12 mouse cellular contexts compared by ENCODE assay signal in the genomic region with DNA sequence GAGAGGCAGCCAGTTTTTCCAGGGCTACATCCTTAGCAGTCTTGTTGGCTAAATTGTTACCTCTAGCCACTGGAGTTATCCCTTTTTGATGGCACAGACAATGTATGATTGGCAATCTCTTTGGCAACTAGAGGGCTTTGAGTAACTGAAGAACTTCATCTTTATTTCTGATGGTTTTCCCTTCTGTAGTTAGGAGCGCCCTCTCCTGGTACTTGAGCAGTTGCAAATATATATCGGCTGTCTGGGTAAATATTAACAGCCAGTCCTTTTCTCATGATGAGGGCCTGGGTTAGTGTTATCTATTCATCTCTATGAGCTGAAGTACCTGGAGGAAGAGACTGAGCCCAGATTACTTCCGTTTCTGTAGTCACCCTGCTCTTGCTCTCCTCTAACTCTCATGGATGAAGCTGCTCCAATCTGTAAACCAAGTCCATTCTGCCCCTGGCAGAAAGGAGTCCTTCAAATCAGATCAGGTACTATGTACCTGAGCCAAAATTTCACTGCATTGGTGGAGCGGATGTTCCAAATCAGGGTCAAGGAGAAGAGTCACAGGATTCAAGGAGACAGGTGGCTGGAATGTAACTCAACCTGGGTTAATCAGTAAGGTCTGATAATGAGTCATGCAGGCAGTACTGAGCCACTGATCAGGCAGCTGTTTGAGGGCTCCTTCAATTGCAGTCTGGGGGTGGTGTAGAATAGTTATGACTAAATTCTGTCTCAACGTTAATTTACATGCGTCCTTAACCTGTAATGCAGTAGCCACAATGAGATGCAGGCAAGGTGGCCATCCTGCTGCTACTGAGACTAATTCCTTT. TPM values are rescaled to one million over a fixed set of nuclear protein-coding genes. Genes with fewer than 3 reads are reported as not detected.
A peak's percentile ranks its signal among the peaks of the same experiment; 100 is the strongest.
DNase-seq lines count a peak whose midpoint lies in the region; ATAC-seq and TF ChIP-seq lines count a peak whose summit lies in the region.
"Had no signal": no experiment of that assay in that cellular context is flagged by ENCODE, and none has a peak within 500 bp of the region (broad histone marks: within the 10 kb centered on the region; RNA-seq: fewer than 3 reads in every experiment).

No protein-coding gene starts in this region.

- intact Hi-C loops in heart, postnatal 14 days (cut with DNase I): no loop called here
- intact Hi-C loops in gastrocnemius, postnatal 36 days (cut with DNase I): no loop called here

- TF ChIP-seq CTCF in kidney, adult 2 months (conservative IDR thresholded peaks at IDR 0.05; ENCODE audit: insufficient read depth, insufficient read length, low read depth, low read length): no peak
- TF ChIP-seq CTCF in Patski (IDR thresholded peaks at IDR 0.05): peak; percentile 45
- peak; percentile 72 for TF ChIP-seq CTCF in intestine, postnatal 0 days (IDR thresholded peaks at IDR 0.05; ENCODE audit: low read depth)

- POLR2A ChIA-PET in Patski (lab: Charles Lee): no interaction called here

- H3K36me3 ChIP-seq in kidney, adult 2 months (ENCODE audit: control insufficient read depth, insufficient read depth, low read length): no peaks in the 10 kb centered on the region
- no peaks in the 10 kb centered on the region for H3K36me3 ChIP-seq in kidney, embryonic 16.5 days (ENCODE audit: insufficient read depth, low read length)
- H3K36me3 ChIP-seq in intestine, postnatal 0 days (ENCODE audit: control insufficient read depth, insufficient read depth): no peaks in the 10 kb centered on the region; the same call in 1 of the 2 replicates
- H3K36me3 ChIP-seq: midbrain, embryonic 15.5 days had no signal

- H3K9me3 ChIP-seq in kidney, embryonic 16.5 days (ENCODE audit: low read length): peaks cover 2% of the 10 kb centered on the region; the same call in 1 of the 2 replicates
- H3K9me3 ChIP-seq in intestine, postnatal 0 days (ENCODE audit: control insufficient read depth): no peaks in the 10 kb centered on the region
- H3K9me3 ChIP-seq: midbrain, embryonic 15.5 days had no signal

- in situ Hi-C loops in Patski (cut with MboI; ENCODE audit: low pct_unique_long_range_greater_than_20kb): no loop called here

- DNase-seq in kidney, adult 2 months: peak; percentile 43
- DNase-seq in 416B (ENCODE audit: low read depth): peak; percentile 49
- peak; percentile 0 for DNase-seq in Patski (ENCODE audit: low read depth, low spot score)
- no peak for DNase-seq in layer of hippocampus, adult 8-10 months (ENCODE audit: low spot score in 2 of 2)
- DNase-seq in heart, postnatal 14 days: no peak
- DNase-seq in gastrocnemius, postnatal 36 days: no peak
- DNase-seq: gastrocnemius, postnatal 25 days had no signal

- H3K9ac ChIP-seq in kidney, embryonic 16.5 days (replicated peaks; ENCODE audit: low read length): no peak overlapping the region
- no peak overlapping the region for H3K9ac ChIP-seq in intestine, postnatal 0 days (ENCODE audit: low read depth, low read length)
- H3K9ac ChIP-seq: midbrain, embryonic 15.5 days had no signal

- TF ChIP-seq POLR2A in kidney, adult 2 months (IDR thresholded peaks at IDR 0.05; ENCODE audit: low read depth, low read length): no peak

- no peak overlapping the region for H3K4me3 ChIP-seq in kidney, adult 2 months (ENCODE audit: insufficient read depth, low read depth, low read length)
- H3K4me3 ChIP-seq in kidney, embryonic 16.5 days (ENCODE audit: low read length): no peak overlapping the region
- no peak overlapping the region for H3K4me3 ChIP-seq in intestine, postnatal 0 days (ENCODE audit: low read depth, low read length)
- H3K4me3 ChIP-seq: midbrain, embryonic 15.5 days had no signal

- 38% methylated on average over 6 of the region's 6 CpGs for whole genome bisulfite sequencing in kidney, adult 2 months
- 54% methylated on average over 6 of the region's 6 CpGs for WGBS in kidney, embryonic 16.5 days
- 39% methylated on average over 6 of the region's 6 CpGs for WGBS in intestine, postnatal 0 days

- no peak for ATAC-seq in kidney, embryonic 16.5 days (ENCODE audit: low FRiP score, low TSS enrichment)
- peak; percentile 76 for ATAC-seq in Patski
- ATAC-seq in intestine, postnatal 0 days: peak; percentile 88
- ATAC-seq: midbrain, embryonic 15.5 days had no signal

- H3K4me2 ChIP-seq in kidney, embryonic 16.5 days (replicated peaks; ENCODE audit: low read depth, low read length): no peak overlapping the region
- H3K4me2 ChIP-seq in intestine, postnatal 0 days (replicated peaks; ENCODE audit: low read depth): no peak overlapping the region
- H3K4me2 ChIP-seq: midbrain, embryonic 15.5 days had no signal

- H3K27me3 ChIP-seq in kidney, adult 2 months (replicated peaks; ENCODE audit: control insufficient read depth, insufficient read depth, low read length): no peaks in the 10 kb centered on the region
- H3K27me3 ChIP-seq in kidney, embryonic 16.5 days (ENCODE audit: insufficient read depth, low read length): no peaks in the 10 kb centered on the region
- H3K27me3 ChIP-seq in Patski: no peaks in the 10 kb centered on the region
- H3K27me3 ChIP-seq in intestine, postnatal 0 days (replicated peaks; ENCODE audit: control insufficient read depth, insufficient read depth, low read length): no peaks in the 10 kb centered on the region
- H3K27me3 ChIP-seq: midbrain, embryonic 15.5 days had no signal

- peaks cover 5% of the 10 kb centered on the region; the same call in 1 of the 2 replicates for H3K4me1 ChIP-seq in kidney, adult 2 months (ENCODE audit: control insufficient read depth, insufficient read depth, low read length)
- H3K4me1 ChIP-seq in kidney, embryonic 16.5 days (ENCODE audit: insufficient read depth, low read length): no peaks in the 10 kb centered on the region
- H3K4me1 ChIP-seq in intestine, postnatal 0 days (replicated peaks; ENCODE audit: control insufficient read depth, insufficient read depth, low read length): 0 out of 2 replicates have a peak, but pooled peaks cover 4% of the 10 kb centered on the region
- H3K4me1 ChIP-seq: midbrain, embryonic 15.5 days had no signal

- CTCF ChIA-PET in Patski (lab: Charles Lee): no interaction called here

- H3K27ac ChIP-seq in kidney, adult 2 months (ENCODE audit: insufficient read depth, low read depth, low read length): no peak overlapping the region
- no peak overlapping the region for H3K27ac ChIP-seq in kidney, embryonic 16.5 days (ENCODE audit: low read length)
- H3K27ac ChIP-seq in intestine, postnatal 0 days (ENCODE audit: low read depth, low read length): no peak overlapping the region
- H3K27ac ChIP-seq: midbrain, embryonic 15.5 days had no signal

RNA-seq across cellular contexts. Expression of a gene that starts 30.6 kb away (rescaled TPM):
- polyA plus RNA-seq in kidney, adult 2 months (2012; rRNA removed): 58.1 and 66.2 TPM in 2 replicates
- 53.6 and 58.1 TPM in 2 replicates for polyA plus RNA-seq in kidney, embryonic 16.5 days (2015; fragmentation: Nextera tagmentation; extraction: Ambion mirVana)
- 48.1 TPM for polyA plus RNA-seq in Patski (2021)
- 141 TPM in 2 replicates for polyA plus RNA-seq in intestine, postnatal 0 days (2015; fragmentation: Nextera tagmentation; extraction: Ambion mirVana)
- 1 to 10 TPM; 5.6 to 9.3 (median 6.9) TPM for total RNA-seq in layer of hippocampus, adult 8-10 months (2022)
- 1 to 10 TPM; 2.4 to 3.1 TPM for total RNA-seq in heart, postnatal 14 days (2021)
- under 1 TPM; 0.56 to 0.96 TPM for total RNA-seq in gastrocnemius, postnatal 36 days (2021)

RNA-seq across cellular contexts. Expression of a gene that starts 34.5 kb away (rescaled TPM):
- polyA plus RNA-seq in kidney, adult 2 months (2012; rRNA removed): not detected in 2 replicates
- polyA plus RNA-seq in kidney, embryonic 16.5 days (2015; fragmentation: Nextera tagmentation; extraction: Ambion mirVana): not detected in 2 replicates
- not detected for polyA plus RNA-seq in Patski (2021)
- not detected in 2 replicates for polyA plus RNA-seq in intestine, postnatal 0 days (2015; fragmentation: Nextera tagmentation; extraction: Ambion mirVana)
- not detected for total RNA-seq in layer of hippocampus, adult 8-10 months (2022)
- total RNA-seq in heart, postnatal 14 days (2021): not detected
- total RNA-seq in gastrocnemius, postnatal 36 days (2021): not detected
- total RNA-seq: gastrocnemius, postnatal 25 days had no signal
- polyA plus RNA-seq: limb, embryonic 14.5 days; midbrain, embryonic 15.5 days; testis, adult 2 months had no signal

RNA-seq across cellular contexts. Expression of a gene that starts 52.0 kb away (rescaled TPM):
- polyA plus RNA-seq in kidney, adult 2 months (2012; rRNA removed): 35.0 and 45.0 TPM in 2 replicates
- polyA plus RNA-seq in kidney, embryonic 16.5 days (2015; fragmentation: Nextera tagmentation; extraction: Ambion mirVana): 56.2 and 60.1 TPM in 2 replicates
- 38.6 TPM for polyA plus RNA-seq in Patski (2021)
- 15.6 and 16.2 TPM in 2 replicates for polyA plus RNA-seq in intestine, postnatal 0 days (2015; fragmentation: Nextera tagmentation; extraction: Ambion mirVana)
- total RNA-seq in layer of hippocampus, adult 8-10 months (2022): 10 to 100 TPM; 51.2 to 72.3 (median 53.0) TPM
- 10 to 100 TPM in 1 of 2 experiments, 1 to 10 TPM in 1; 9.2 to 12.4 TPM for total RNA-seq in heart, postnatal 14 days (2021)
- 10 to 100 TPM; 14.0 to 15.2 TPM for total RNA-seq in gastrocnemius, postnatal 36 days (2021)

Comparison
In these comparisons a context has a peak if more than half of its experiments do, and no peak if none do; other contexts are left out.
1. DNase-seq: peak in kidney, adult 2 months (single experiment), 416B (single experiment) and Patski (single experiment); none in layer of hippocampus, adult 8-10 months (0 of 2), heart, postnatal 14 days (0 of 2) and gastrocnemius, postnatal 36 days (0 of 2).